Mouse (Mus musculus): Measurements from ENCODE around the gene Lnx2. TPM values are rescaled to one million over a fixed set of nuclear protein-coding genes. Genes with fewer than 3 reads are reported as not detected.

Lnx2 gene
- polyA plus RNA-seq (2015; fragmentation: Nextera tagmentation; extraction: Ambion mirVana) = 3.3 and 5.2 TPM in 2 replicates

DNA sequence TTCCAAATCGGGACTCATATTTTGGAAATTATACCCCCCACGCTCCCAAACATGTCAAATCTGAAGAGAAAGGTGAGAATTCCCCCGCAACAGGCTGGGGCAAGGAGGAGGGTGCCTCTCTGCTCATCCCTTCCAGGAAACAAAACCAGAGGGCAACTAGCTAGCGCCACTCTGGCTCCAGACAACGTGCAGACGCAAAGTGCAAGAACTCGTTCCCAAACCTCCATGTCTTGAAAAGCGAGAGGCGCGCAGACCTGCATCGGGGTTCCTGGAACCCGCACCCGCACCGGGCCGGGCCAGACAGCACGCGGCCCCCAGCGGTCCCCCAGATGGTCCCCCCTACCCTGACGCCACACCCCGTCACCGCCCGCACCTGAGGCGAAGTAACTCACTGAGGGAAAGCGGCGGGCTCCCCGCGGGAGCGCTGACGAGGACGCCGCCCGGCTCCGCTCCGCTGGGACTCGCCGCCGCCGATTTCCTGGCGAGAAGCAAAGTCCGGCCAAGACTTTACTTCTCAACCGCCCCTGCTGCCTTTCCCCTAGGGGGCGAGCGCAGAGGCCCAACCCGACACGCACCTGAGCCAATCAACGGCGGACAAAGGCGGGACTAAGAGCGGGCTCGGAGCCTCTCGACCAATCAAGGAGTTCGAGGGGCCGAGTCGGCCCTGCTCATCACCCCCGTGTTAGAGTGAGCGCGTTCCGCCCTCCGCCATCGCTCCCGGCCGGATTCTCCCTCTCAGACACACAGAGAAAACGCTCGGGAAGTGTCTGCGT is at the start of gene Lnx2:
TSS of gene Lnx2 (minus strand) at position 561 of the 773 bp plus-strand sequence.
- H3K27ac ChIP-seq = peak within 1 kb of the TSS; percentile 94
- peaks cover 16% of the 10 kb centered on the region for H3K36me3 ChIP-seq
- peak within 1 kb of the TSS; percentile 88 for H3K4me3 ChIP-seq (replicated peaks)
- ATAC-seq (ENCODE audit: low read depth) (peak; percentile 96), DNase-seq (peak; percentile 98)
- peak within 1 kb of the TSS; percentile 89 for H3K9ac ChIP-seq
- H3K9me3 ChIP-seq (replicated peaks) = no peaks in the 10 kb centered on the region
- H3K4me1 ChIP-seq (replicated peaks) = peaks cover 63% of the 10 kb centered on the region
- under 1% methylated on average over 65 of the region's 65 CpGs for WGBS (ENCODE audit: insufficient replicate concordance)
- H3K27me3 ChIP-seq = no peaks in the 10 kb centered on the region
- H3K4me2 ChIP-seq = peak within 1 kb of the TSS; percentile 98

- no peak overlapping the region for H3K4me3 ChIP-seq (replicated peaks)
- DNase-seq (no peak), ATAC-seq (ENCODE audit: low read depth) (no peak)
- no peaks in the 10 kb centered on the region for H3K36me3 ChIP-seq
- 0 out of 2 replicates have a peak, but pooled peaks cover 4% of the 10 kb centered on the region for H3K4me1 ChIP-seq (replicated peaks)
- no peaks in the 10 kb centered on the region for H3K27me3 ChIP-seq
- H3K4me2 ChIP-seq = no peak overlapping the region
- H3K9me3 ChIP-seq (replicated peaks) = peaks cover 11% of the 10 kb centered on the region; the same call in 1 of the 2 replicates
- WGBS (ENCODE audit: insufficient replicate concordance) = 70% methylated on average over 13 of the region's 13 CpGs
- H3K27ac ChIP-seq = no peak overlapping the region
- no peak overlapping the region for H3K9ac ChIP-seq
Measured at GRCm38 (mm10) chr5:147125542-147126185, 49.3 kb upstream of the Lnx2 start.

GRCm38 (mm10) chr5:147124794-147125193 is 48.4 kb upstream of the Lnx2 start:
- no peak overlapping the region for H3K4me3 ChIP-seq (replicated peaks)
- H3K4me2 ChIP-seq = no peak overlapping the region
- H3K4me1 ChIP-seq (replicated peaks) = 0 out of 2 replicates have a peak, but pooled peaks cover 4% of the 10 kb centered on the region
- no peaks in the 10 kb centered on the region for H3K27me3 ChIP-seq
- H3K9me3 ChIP-seq (replicated peaks) = peaks cover 11% of the 10 kb centered on the region; the same call in 1 of the 2 replicates
- H3K36me3 ChIP-seq = no peaks in the 10 kb centered on the region
- 62% methylated on average over 9 of the region's 9 CpGs for WGBS (ENCODE audit: insufficient replicate concordance)
- no peak overlapping the region for H3K9ac ChIP-seq
- DNase-seq = no peak
- H3K27ac ChIP-seq = no peak overlapping the region
- ATAC-seq (ENCODE audit: low read depth) = no peak

DNA sequence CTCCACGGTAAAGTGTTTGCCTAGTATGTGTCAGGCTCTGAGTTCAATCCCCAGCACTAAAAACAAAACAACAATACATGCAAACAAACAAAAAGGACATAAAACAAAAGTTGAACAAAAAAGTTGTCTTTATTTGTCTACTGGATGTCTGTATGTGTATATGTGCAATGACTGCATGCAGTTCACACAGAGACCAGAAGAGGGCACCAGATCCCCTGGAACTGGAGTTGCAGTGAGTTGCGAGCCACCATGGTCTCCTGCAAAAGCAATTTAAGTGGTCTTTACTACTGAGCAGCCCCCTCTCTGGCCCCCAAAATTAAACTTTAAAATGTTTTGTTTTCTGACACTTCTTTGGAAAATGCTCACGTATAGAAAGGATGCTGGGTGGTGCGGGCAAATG is 44.8 kb upstream of the Lnx2 start:
- no peak for ATAC-seq (ENCODE audit: low read depth)
- Histone ChIP-seq H3K4me2 (no peak overlapping the region), H3K9me3 (replicated peaks) (peaks cover 8% of the 10 kb centered on the region; the same call in 1 of the 2 replicates), H3K4me3 (replicated peaks) (no peak overlapping the region), H3K9ac (no peak overlapping the region), H3K4me1 (replicated peaks) (0 out of 2 replicates have a peak, but pooled peaks cover 4% of the 10 kb centered on the region), H3K27me3 (no peaks in the 10 kb centered on the region), H3K27ac (no peak overlapping the region), H3K36me3 (no peaks in the 10 kb centered on the region)
- WGBS (ENCODE audit: insufficient replicate concordance) = 81% methylated on average over 4 of the region's 4 CpGs
- no peak for DNase-seq

DNA sequence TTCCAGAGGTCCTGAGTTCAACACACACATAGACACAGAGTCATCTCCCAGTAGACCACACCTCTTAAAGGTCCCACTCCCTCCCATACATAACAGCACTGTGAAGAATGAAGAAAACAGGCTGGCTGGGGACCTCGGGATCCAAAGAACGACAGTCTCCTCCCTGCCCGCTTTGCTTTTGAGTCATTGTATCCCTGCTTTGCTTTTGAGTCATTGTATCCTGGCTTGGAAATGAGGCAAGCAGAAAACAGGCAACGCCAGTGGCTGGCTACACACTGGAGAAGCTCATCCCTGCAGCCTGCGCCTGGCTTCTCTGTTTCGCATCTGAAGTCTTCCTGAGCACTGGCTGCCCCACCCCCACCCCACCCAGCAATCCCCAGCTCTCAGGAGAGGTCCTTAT is 40.6 kb upstream of the Lnx2 start:
- no peak for DNase-seq
- Histone ChIP-seq H3K4me2 (no peak overlapping the region), H3K36me3 (peaks cover 9% of the 10 kb centered on the region), H3K9ac (no peak overlapping the region), H3K9me3 (replicated peaks) (peaks cover 4% of the 10 kb centered on the region; the same call in 1 of the 2 replicates), H3K4me3 (replicated peaks) (no peak overlapping the region), H3K27ac (no peak overlapping the region), H3K27me3 (no peaks in the 10 kb centered on the region), H3K4me1 (replicated peaks) (no peaks in the 10 kb centered on the region)
- 31% methylated on average over 6 of the region's 6 CpGs for WGBS (ENCODE audit: insufficient replicate concordance)
- ATAC-seq (ENCODE audit: low read depth) = no peak

- no peaks in the 10 kb centered on the region for H3K27me3 ChIP-seq
- peaks cover 18% of the 10 kb centered on the region for H3K36me3 ChIP-seq
- no peak overlapping the region for H3K4me3 ChIP-seq (replicated peaks)
- WGBS (ENCODE audit: insufficient replicate concordance) = 83% methylated on average over 4 of the region's 4 CpGs
- no peak overlapping the region for H3K9ac ChIP-seq
- H3K9me3 ChIP-seq (replicated peaks) = 0 out of 2 replicates have a peak, but pooled peaks cover 9% of the 10 kb centered on the region
- ATAC-seq (ENCODE audit: low read depth) (no peak), DNase-seq (no peak)
- no peak overlapping the region for H3K4me2 ChIP-seq
- no peaks in the 10 kb centered on the region for H3K4me1 ChIP-seq (replicated peaks)
- no peak overlapping the region for H3K27ac ChIP-seq
Measured at GRCm38 (mm10) chr5:147115631-147116030, 39.2 kb upstream of the Lnx2 start.

DNA sequence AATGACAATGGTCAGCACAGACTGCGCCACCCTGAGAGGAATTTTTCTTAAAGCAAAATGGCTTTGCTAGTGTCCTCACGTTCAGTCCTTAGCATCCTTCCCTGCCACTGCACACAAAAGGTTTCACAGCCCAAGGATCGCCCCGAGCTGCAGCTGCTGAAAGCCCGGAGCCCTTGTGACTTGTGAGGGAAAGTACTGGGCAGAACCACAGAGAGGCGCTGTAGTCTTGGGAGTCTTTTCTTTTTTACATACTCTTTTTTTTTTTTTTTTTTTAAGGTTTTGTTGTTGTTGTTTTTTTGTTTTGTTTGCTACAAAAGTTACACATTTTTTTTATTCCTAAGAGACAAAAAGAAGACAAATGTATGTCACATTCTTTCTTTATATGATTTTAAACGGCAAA is 38.4 kb upstream of the Lnx2 start:
- Histone ChIP-seq H3K4me1 (replicated peaks) (no peaks in the 10 kb centered on the region), H3K4me3 (replicated peaks) (no peak overlapping the region), H3K36me3 (peaks cover 26% of the 10 kb centered on the region), H3K27ac (no peak overlapping the region), H3K9ac (no peak overlapping the region), H3K4me2 (no peak overlapping the region), H3K27me3 (no peaks in the 10 kb centered on the region), H3K9me3 (replicated peaks) (peaks cover 16% of the 10 kb centered on the region; the same call in 1 of the 2 replicates)
- WGBS (ENCODE audit: insufficient replicate concordance) = 81% methylated on average over 7 of the region's 7 CpGs
- ATAC-seq (ENCODE audit: low read depth) (no peak), DNase-seq (no peak)

DNA sequence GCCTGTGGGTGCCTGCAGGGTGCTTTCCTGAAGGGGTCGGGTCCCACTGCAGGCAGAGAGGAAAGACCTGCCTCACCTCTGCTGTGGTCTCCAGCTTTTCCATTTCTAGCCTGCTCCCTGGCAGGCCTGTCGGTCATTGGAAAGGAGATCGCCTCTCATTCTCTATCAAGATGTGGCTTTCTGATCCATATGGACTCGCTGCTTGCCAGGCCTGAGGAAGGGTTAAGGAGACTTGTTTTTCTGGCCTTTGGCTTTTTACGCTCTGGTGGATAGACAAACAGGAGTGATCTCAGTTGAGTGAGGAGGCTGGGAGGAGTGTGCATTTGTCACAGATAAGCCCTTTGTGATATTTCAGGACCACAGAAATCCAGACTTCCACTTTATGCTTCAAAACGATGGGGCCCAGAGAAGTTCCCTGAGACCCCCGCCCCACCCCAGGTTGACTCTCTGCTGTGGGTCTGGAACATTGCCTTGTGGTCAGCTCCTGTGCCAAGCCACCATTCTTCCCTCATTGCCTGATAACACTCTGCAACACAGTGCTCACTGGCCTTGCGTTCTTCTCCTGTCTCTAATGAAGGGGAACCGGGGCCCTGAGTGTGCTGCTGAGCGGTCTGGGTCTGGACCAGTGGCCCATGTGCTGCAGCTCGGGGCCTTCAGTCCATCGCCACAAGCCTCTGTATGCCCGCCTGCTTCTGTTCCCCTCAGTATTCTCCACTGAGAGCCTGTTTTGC is 32.6 kb upstream of the Lnx2 start:
- Histone ChIP-seq H3K27ac (no peak overlapping the region), H3K4me1 (replicated peaks) (no peaks in the 10 kb centered on the region), H3K4me2 (no peak overlapping the region), H3K9ac (no peak overlapping the region), H3K36me3 (peaks cover 81% of the 10 kb centered on the region), H3K27me3 (no peaks in the 10 kb centered on the region), H3K9me3 (replicated peaks) (peaks cover 16% of the 10 kb centered on the region; the same call in 1 of the 2 replicates), H3K4me3 (replicated peaks) (no peak overlapping the region)
- DNase-seq (no peak), ATAC-seq (ENCODE audit: low read depth) (no peak)
- 80% methylated on average over 13 of the region's 13 CpGs for WGBS (ENCODE audit: insufficient replicate concordance)

GRCm38 (mm10) chr5:147107276-147107675 is 30.9 kb upstream of the Lnx2 start:
- WGBS (ENCODE audit: insufficient replicate concordance) = 83% methylated on average over 3 of the region's 3 CpGs
- H3K9ac ChIP-seq = no peak overlapping the region
- no peaks in the 10 kb centered on the region for H3K4me1 ChIP-seq (replicated peaks)
- H3K27ac ChIP-seq = no peak overlapping the region
- peaks cover 85% of the 10 kb centered on the region for H3K36me3 ChIP-seq
- H3K4me3 ChIP-seq (replicated peaks) = no peak overlapping the region
- ATAC-seq (ENCODE audit: low read depth) (no peak), DNase-seq (no peak)
- no peaks in the 10 kb centered on the region for H3K27me3 ChIP-seq
- H3K9me3 ChIP-seq (replicated peaks) = peaks cover 16% of the 10 kb centered on the region; the same call in 1 of the 2 replicates
- H3K4me2 ChIP-seq = no peak overlapping the region

DNA sequence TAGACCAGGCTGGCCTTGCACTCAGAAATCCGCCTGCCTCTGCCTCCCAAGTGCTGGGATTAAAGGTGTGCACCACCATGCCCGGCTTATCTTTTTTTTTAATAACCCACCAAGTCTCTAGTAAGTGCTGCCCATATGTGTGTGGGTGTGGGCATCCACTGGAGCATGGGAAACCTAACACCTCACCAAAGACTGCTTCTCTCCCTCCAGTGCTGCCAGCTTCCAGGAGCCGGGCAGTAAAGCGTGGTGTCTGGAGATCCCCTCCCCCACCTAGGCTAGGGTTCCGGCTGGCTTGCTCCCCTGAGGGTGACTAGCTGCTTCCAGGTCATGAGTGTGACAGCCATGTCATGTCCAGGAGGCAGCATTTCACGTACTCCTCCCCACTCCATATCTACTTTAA is 25.9 kb upstream of the Lnx2 start:
- Histone ChIP-seq H3K9ac (no peak overlapping the region), H3K4me3 (replicated peaks) (no peak overlapping the region), H3K27me3 (no peaks in the 10 kb centered on the region), H3K9me3 (replicated peaks) (no peaks in the 10 kb centered on the region), H3K36me3 (peaks cover 73% of the 10 kb centered on the region), H3K27ac (no peak overlapping the region), H3K4me1 (replicated peaks) (no peaks in the 10 kb centered on the region), H3K4me2 (no peak overlapping the region)
- ATAC-seq (ENCODE audit: low read depth) (no peak), DNase-seq (no peak)
- WGBS (ENCODE audit: insufficient replicate concordance) = 86% methylated on average over 6 of the region's 6 CpGs

DNA sequence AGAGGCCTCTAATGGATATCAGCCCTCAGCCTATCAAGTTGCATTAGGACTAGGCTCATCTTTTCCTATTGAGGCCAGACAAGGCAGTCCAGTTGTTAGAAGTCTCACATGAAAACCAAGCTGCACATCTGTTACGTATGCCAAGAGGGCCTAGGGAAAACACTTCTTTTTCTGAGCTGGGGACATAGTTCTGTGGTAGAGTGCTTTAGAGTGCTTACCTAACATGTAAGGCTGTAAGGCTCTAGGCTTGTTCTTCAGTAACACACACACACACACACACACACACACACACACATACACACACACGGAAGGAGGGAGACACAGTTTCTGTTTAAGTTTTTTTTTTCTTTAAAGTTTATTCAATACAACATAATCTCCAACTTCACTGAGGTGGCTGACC is 23.8 kb upstream of the Lnx2 start:
- ATAC-seq (ENCODE audit: low read depth) = no peak
- H3K36me3 ChIP-seq = peaks cover 54% of the 10 kb centered on the region
- H3K4me2 ChIP-seq = no peak overlapping the region
- no peaks in the 10 kb centered on the region for H3K9me3 ChIP-seq (replicated peaks)
- H3K4me1 ChIP-seq (replicated peaks) = no peaks in the 10 kb centered on the region
- H3K27ac ChIP-seq = no peak overlapping the region
- no peak overlapping the region for H3K4me3 ChIP-seq (replicated peaks)
- no peak overlapping the region for H3K9ac ChIP-seq
- H3K27me3 ChIP-seq = no peaks in the 10 kb centered on the region
- DNase-seq = no peak
- 82% methylated on average over 2 of the region's 2 CpGs for WGBS (ENCODE audit: insufficient replicate concordance)

Measured in liver, embryonic 13.5 days (tissue).